Mouse (Mus musculus): Measurements from ENCODE around the gene Atp5h. TPM values are rescaled to one million over a fixed set of nuclear protein-coding genes. Genes with fewer than 3 reads are reported as not detected.
"Not testable (repeated sequence)": the region's sequence is repeated elsewhere in the genome, so short reads cannot be mapped to it uniquely, and the experiment has no call there.

Atp5h gene
- 100 to 1,000 TPM; 763 to 790 TPM for total RNA-seq (2021)
- long read RNA-seq, experiment 1, transcript Atp5h-208 (5 exons, 486 nt), result minor isoform, 17 of 266 reads
- long read RNA-seq, experiment 1, transcript Atp5h-201 (6 exons, 625 nt), result major isoform, 232 of 266 reads
- long read RNA-seq, experiment 1, partial matches to known transcripts, result 1 of 266 reads
- long read RNA-seq, experiment 1, other reads (novel, unspliced or antisense), result 10 of 266 reads
- long read RNA-seq, experiment 2, transcript Atp5h-208 (5 exons, 486 nt), result minor isoform, 24 of 278 reads
- long read RNA-seq, experiment 2, transcript Atp5h-201 (6 exons, 625 nt), result major isoform, 235 of 278 reads
- long read RNA-seq, experiment 2, partial matches to known transcripts, result 0 of 278 reads
- long read RNA-seq, experiment 2, other reads (novel, unspliced or antisense), result 13 of 278 reads

GRCm38 (mm10) chr11:115419531-115420237, at the start of gene Atp5h, which contains the start of gene Kctd2:
Gene Atp5h, minus strand, starts transcription at chr11:115419962.
Gene Kctd2, plus strand, starts transcription at chr11:115420128.
- DNase-seq (ENCODE audit: low spot score in 2 of 2), result peak; percentile 92 to 94

- no peak for DNase-seq (ENCODE audit: low spot score in 2 of 2)
Measured at GRCm38 (mm10) chr11:115467217-115467618, 47.5 kb upstream of the Atp5h start.

GRCm38 (mm10) chr11:115464851-115465250, 45.1 kb upstream of the Atp5h start:
- DNase-seq (ENCODE audit: low spot score in 2 of 2), result no peak

GRCm38 (mm10) chr11:115463397-115463796, 43.6 kb upstream of the Atp5h start:
- DNase-seq (ENCODE audit: low spot score in 2 of 2), result no peak

- no peak for DNase-seq (ENCODE audit: low spot score in 2 of 2)
Measured at GRCm38 (mm10) chr11:115462243-115462891, 42.6 kb upstream of the Atp5h start, which contains the start of gene Slc16a5. Gene Slc16a5, plus strand, starts transcription at chr11:115462474.

GRCm38 (mm10) chr11:115461846-115462242, 42.1 kb upstream of the Atp5h start:
- DNase-seq (ENCODE audit: low spot score in 2 of 2), result no peak

GRCm38 (mm10) chr11:115460976-115461375, 41.2 kb upstream of the Atp5h start:
- DNase-seq (ENCODE audit: low spot score in 2 of 2), result no peak

- no peak for DNase-seq (ENCODE audit: low spot score in 2 of 2)
Measured at GRCm38 (mm10) chr11:115457405-115457804, 37.6 kb upstream of the Atp5h start.

GRCm38 (mm10) chr11:115456182-115456581, 36.4 kb upstream of the Atp5h start:
- no peak for DNase-seq (ENCODE audit: low spot score in 2 of 2)

- DNase-seq (ENCODE audit: low spot score in 2 of 2), result no peak
Measured at GRCm38 (mm10) chr11:115455619-115456018, 35.9 kb upstream of the Atp5h start.

- not testable (repeated sequence) for DNase-seq (ENCODE audit: low spot score in 2 of 2)
Measured at GRCm38 (mm10) chr11:115454822-115455221, 35.1 kb upstream of the Atp5h start.

GRCm38 (mm10) chr11:115453306-115453705, 33.5 kb upstream of the Atp5h start:
- DNase-seq (ENCODE audit: low spot score in 2 of 2), result no peak

GRCm38 (mm10) chr11:115452281-115452860, 32.6 kb upstream of the Atp5h start:
- DNase-seq (ENCODE audit: low spot score in 2 of 2), result no peak

- no peak for DNase-seq (ENCODE audit: low spot score in 2 of 2)
Measured at GRCm38 (mm10) chr11:115451781-115452241, 32.0 kb upstream of the Atp5h start.

GRCm38 (mm10) chr11:115450176-115450575, 30.4 kb upstream of the Atp5h start:
- DNase-seq (ENCODE audit: low spot score in 2 of 2), result no peak

GRCm38 (mm10) chr11:115448998-115449397, 29.2 kb upstream of the Atp5h start:
- DNase-seq (ENCODE audit: low spot score in 2 of 2), result no peak

- DNase-seq (ENCODE audit: low spot score in 2 of 2), result no peak
Measured at GRCm38 (mm10) chr11:115448075-115448474, 28.3 kb upstream of the Atp5h start.

- DNase-seq (ENCODE audit: low spot score in 2 of 2), result no peak
Measured at GRCm38 (mm10) chr11:115447321-115447885, 27.6 kb upstream of the Atp5h start.

GRCm38 (mm10) chr11:115446906-115447305, 27.1 kb upstream of the Atp5h start:
- DNase-seq (ENCODE audit: low spot score in 2 of 2), result no peak

GRCm38 (mm10) chr11:115441417-115441816, 21.7 kb upstream of the Atp5h start:
- DNase-seq (ENCODE audit: low spot score in 2 of 2), result no peak

All from gastrocnemius, postnatal 4 days (tissue).